Mouse (Mus musculus) gastrocnemius, adult 2 months (tissue): ENCODE measurements around the gene Gbx1. TPM values are rescaled to one million over a fixed set of nuclear protein-coding genes. Genes with fewer than 3 reads are reported as not detected.

Experiments
- DNase-seq: peaks from one replicate; pipeline ENCODE4 v3.0.0; 2022
- H3K27ac ChIP-seq: fragments of 200-600 bp; 2 replicates; pipeline ENCODE4 v1.8.1; 2022; ENCODE audit warnings: mild to moderate bottlenecking
- H3K4me3 ChIP-seq: fragments of 200-600 bp; 2 replicates; pipeline ENCODE4 v1.8.1; 2022; ENCODE audit warnings: mild to moderate bottlenecking, moderate library complexity
- CTCF ChIP-seq: fragments of 200-600 bp; IDR thresholded peaks from 2 replicates; pipeline ENCODE4 v1.8.1; 2022; ENCODE audit warnings: antibody characterized with exemption, mild to moderate bottlenecking, moderate library complexity
- intact Hi-C: fragments of 180-260 bp; cut with DNase I; formaldehyde crosslinking; loops from one replicate; pipeline ENCODE4 v1.15.1; 2025
- total RNA-seq, 2 experiments: library from RNA; stranded (reverse); gene quantifications; 2 replicates each; pipeline ENCODE4 v1.2.3; 2021

Gbx1 gene
- total RNA-seq, 2 experiments from 2014 or later, result not detected

- no peak overlapping the region for H3K4me3 ChIP-seq
- H3K27ac ChIP-seq, result no peak overlapping the region
- intact Hi-C loops, result no loop called here
- peak; percentile 72 for DNase-seq
- peak; percentile 77 for TF ChIP-seq CTCF
These were observed 43.7 kb downstream of the Gbx1 start for GRCm38 (mm10) chr5:24483326-24483725.

DNA sequence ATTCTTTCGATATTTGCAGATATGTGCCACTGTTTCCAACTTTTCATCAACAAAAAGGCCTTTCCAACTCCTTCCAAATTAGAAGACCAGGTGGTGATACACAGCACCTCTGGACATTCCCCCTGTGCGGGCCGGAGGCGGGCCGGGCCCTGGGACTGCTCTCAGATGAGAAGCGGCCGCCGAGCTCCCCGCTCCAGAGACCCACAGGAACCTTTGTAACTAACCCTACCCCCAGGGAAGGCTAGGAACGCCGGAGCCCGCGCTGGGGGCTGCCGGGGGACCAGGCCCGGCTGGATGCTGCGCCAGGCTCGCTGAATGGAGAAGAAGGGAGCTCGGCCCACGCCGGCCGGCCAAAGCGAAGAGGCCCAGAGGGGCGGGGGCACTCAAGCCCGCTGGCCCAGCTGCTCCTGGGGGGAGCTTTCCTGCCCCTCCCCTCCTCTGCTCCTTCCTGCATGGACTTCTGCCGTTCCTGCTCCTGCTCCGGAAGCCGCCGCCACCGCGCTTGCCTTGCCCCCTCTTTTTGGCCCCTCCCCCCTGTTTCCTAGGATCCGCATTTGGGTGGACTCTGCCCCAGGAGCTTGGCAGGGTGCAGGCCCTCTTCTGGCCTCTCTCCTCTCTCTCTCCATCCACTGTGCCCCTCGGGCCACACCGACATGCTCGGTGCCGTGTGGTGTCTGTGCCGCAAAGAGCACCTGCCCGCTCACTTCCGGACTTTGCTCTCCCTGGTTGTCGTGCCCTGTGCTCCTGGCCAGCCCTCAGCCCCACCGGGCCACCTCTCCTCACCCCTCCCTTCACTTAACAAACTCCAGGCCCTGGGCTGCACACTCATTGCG lies 44.5 kb downstream of the Gbx1 start:
- H3K4me3 ChIP-seq, result no peak overlapping the region
- no peak overlapping the region for H3K27ac ChIP-seq
- TF ChIP-seq CTCF, result no peak
- no peak for DNase-seq
- intact Hi-C loops, result no loop called here

DNA sequence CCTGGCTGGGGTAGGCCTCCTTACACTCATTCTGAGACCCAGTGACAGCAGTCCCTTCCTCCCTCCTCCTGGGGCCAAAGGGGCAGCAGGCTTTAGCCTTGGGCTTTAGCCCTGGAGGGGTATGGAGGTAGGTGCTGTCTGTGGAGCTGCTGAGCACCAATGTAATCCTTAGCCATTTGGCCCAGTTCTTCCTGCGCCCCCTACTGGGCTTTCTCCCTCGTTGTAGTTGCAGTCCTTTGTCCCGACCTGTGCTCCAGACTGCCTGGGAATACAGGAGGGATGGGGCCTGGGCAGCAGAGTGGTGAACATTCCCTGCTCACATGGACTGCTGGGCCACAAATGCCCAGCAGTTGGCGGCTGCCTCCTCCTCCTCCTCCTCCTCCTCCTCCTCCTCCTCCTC lies 45.4 kb downstream of the Gbx1 start:
- Histone ChIP-seq H3K4me3 (no peak overlapping the region), H3K27ac (no peak overlapping the region)
- intact Hi-C loops, result no loop called here
- peak; percentile 69 for TF ChIP-seq CTCF
- peak; percentile 65 for DNase-seq

DNA sequence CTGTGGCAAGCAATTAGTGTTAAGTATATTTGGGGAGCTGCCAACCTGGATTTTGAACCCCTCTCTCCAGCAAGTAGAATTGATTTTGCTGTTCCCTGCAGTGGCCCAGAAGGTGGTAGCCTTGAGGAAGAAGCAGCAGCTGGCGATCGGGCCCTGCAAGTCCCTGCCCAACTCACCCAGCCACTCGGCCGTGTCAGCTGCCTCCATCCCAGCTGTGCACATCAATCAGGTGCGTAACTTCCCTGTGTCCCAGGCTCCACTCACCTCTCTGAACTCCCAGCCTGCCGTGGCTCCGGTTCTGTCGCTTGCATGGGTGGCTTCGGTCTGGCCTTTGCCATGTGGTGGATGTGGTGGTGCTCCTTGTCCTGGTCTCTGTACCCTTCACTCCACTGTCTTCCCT lies 49.1 kb downstream of the Gbx1 start:
- Histone ChIP-seq H3K4me3 (no peak overlapping the region), H3K27ac (no peak overlapping the region)
- no peak for DNase-seq
- intact Hi-C loops, result no loop called here
- no peak for TF ChIP-seq CTCF

GRCm38 (mm10) chr5:24475476-24476241 lies 51.3 kb downstream of the Gbx1 start:
- no peak for TF ChIP-seq CTCF
- intact Hi-C loops, result no loop called here
- no peak for DNase-seq
- Histone ChIP-seq H3K4me3 (peak overlapping the region; percentile 73), H3K27ac (peak overlapping the region; percentile 63; the same call in 1 of the 2 replicates)

- peak overlapping the region; percentile 73 for H3K4me3 ChIP-seq
- H3K27ac ChIP-seq, result peak overlapping the region; percentile 63
- DNase-seq, result peak; percentile 71
- intact Hi-C loops, result loop anchor here (5.0 kb wide), 2 partner anchors 77 to 207 kb away; no protein-coding TSS in a partner anchor
- peak; percentile 42 for TF ChIP-seq CTCF
These were observed 52.2 kb downstream of the Gbx1 start for GRCm38 (mm10) chr5:24474723-24475261.

DNA sequence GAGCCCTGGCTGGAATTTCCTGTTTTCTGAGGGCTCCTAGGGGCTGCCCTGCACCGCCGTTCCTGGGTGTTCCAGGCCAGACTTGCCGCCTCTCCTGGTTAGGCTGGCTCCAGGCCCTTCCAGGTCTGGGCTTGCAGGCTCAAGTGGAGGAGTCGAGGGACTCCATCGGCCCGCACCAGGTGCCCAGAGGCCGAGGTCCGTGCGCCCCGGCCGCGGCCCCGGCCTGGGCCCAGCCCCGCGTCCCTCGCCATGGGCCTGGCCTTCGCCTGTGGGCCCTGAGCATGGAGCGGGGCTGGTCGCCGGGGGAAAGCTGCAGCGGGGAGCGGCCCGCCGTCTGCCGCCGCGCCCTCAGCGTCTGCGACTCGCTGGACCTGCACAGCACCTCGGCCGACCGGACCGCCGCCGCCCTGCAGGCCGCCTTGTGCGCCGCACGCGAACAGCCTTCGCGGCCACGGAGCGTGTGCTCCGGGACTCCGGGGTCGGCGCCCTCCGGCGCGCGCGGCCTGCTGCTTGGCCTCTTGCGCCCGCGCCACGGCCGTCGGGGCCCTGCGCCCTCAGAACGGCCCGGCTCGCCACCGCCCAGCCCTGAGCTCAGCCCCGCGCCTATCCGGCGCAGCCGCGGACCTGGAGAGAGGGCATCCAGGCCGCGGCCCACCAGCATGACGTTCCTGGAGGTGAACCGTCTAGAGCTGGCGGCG lies 52.8 kb downstream of the Gbx1 start:
- intact Hi-C loops, result loop anchor here (5.0 kb wide), 2 partner anchors 77 to 207 kb away; no protein-coding TSS in a partner anchor
- peak overlapping the region; percentile 73 for H3K4me3 ChIP-seq
- DNase-seq, result no peak
- no peak for TF ChIP-seq CTCF
- H3K27ac ChIP-seq, result peak overlapping the region; percentile 63

DNA sequence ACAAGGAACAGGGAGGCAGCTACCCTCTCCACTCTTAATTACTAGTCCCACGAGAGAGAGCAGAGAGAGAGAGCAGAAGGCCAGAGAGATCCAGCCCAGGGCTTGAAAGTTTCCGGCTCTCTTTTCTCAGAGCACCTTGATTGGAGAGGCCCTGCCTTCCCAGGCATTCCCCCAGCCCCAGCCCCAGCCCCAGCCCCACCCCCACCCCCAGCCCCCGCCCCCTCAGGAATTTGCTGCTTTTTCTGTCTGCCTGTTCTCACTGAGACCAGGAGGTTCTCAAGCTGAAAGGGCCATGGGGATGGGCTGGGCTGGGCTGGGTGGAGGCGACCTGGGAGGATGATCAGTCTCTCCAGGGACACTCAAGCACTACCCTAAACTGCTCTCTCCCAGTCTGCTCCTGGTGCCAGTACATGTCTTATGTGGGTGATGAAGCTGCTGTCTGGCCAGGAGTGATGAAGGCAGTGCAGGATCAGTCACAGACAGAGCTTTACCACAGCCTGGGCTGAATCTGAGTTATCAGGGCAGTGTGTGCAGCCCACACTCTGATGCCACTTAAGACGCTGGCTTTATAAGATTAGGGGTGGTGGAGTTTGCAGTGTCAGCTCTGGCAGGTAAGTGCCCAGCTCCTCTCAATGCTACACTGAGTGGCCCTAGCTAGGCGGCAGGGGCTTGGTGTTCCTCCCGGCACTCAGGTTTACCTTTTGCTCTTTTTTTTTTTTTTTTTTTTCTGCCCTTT lies 54.0 kb downstream of the Gbx1 start:
- no peak for DNase-seq
- Histone ChIP-seq H3K4me3 (no peak overlapping the region), H3K27ac (no peak overlapping the region)
- TF ChIP-seq CTCF, result no peak
- intact Hi-C loops, result loop anchor here (5.0 kb wide), 2 partner anchors 76 to 206 kb away; no protein-coding TSS in a partner anchor

DNA sequence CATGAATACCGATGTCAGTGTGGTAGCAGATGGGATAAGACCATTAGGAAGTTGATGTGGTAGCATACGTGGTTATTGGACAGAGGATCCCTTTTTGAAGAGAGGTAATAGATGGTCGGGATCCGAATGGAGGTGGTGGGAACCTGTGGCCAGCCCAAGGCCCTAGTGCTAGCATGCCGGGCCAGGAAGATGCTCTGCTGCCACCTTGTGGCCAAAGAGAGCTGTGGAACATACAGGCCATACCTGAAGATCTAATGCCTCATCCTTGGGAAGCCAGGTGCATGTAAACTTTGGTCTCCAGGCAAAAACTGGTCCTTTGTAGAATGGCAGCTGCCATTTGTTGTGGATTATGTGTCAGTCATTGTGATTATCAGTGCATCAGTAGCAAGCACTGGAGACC lies 56.4 kb downstream of the Gbx1 start:
- intact Hi-C loops, result loop anchor here (1.0 to 5.0 kb wide), 4 partner anchors 18 to 203 kb away; partner anchors contain the start of gene Agap3
- DNase-seq, result peak; percentile 84
- peak; percentile 98 for TF ChIP-seq CTCF

DNA sequence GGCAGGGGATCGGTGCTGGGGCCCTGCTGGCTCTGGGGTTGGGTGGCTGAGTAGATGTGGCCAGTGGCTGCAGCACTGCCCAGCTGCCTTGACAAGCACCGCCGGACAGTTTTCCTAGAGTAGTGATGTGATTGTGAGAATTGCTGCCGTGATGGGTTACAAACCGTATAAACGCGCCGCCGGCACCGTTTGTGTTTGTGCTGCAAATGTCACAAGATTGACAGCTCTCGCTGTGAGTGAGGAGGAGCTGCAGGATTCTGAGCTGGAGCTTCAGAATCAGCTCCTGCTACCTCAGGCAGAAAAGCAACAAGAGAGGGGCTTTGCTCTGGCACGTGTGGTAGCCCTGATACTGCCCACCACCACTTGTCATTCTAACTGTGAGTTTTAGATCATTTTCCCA lies 60.2 kb downstream of the Gbx1 start:
- intact Hi-C loops, result no loop called here
- no peak for DNase-seq
- H3K27ac ChIP-seq, result no peak overlapping the region
- no peak overlapping the region for H3K4me3 ChIP-seq
- TF ChIP-seq CTCF, result no peak

More for the DNA sequence above, 56.4 kb downstream of the Gbx1 start:
- no peak overlapping the region for H3K27ac ChIP-seq
- no peak overlapping the region for H3K4me3 ChIP-seq

- no peak for TF ChIP-seq CTCF
- intact Hi-C loops, result no loop called here
- no peak overlapping the region for H3K4me3 ChIP-seq
- DNase-seq, result no peak
- H3K27ac ChIP-seq, result peak overlapping the region; percentile 51; the same call in 1 of the 2 replicates
These were observed 71.4 kb downstream of the Gbx1 start for GRCm38 (mm10) chr5:24455613-24456012.
